Mouse (Mus musculus): ENCODE results near the gene Med12l. TPM values are rescaled to one million over a fixed set of nuclear protein-coding genes. Genes with fewer than 3 reads are reported as not detected.

Gene Med12l
- polyA plus RNA-seq, 1 experiment from 2014 or later = 3.5 TPM

DNA sequence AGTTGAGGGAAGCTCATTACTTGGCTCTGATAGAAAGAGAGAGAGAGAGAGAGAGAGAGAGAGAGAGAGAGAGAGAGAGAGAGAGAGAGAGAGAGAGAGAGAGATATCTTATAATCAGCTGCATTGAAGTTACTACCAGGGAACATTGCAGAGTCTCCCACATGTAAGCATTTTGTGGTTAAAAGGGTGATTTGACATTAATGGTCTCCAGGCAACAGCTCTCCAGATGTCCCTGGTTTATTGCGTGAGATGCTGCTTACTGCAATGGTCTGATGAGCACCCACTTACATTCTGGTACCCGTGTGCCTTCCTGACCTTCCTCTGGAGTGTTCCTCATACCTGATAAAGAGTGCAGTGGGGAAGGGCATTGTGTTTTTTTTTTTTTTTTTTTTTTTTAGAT, 149.3 kb downstream of the Med12l start:
- no peaks in the 10 kb centered on the region for H3K4me1 ChIP-seq
- 0 out of 2 replicates have a peak, but pooled peaks have one; percentile 43 for ATAC-seq
- H3K9me3 ChIP-seq (replicated peaks) = no peaks in the 10 kb centered on the region
- 89% methylated on average over 2 of the region's 2 CpGs for WGBS
- H3K27me3 ChIP-seq = no peaks in the 10 kb centered on the region
- no peak overlapping the region for H3K9ac ChIP-seq
- H3K4me3 ChIP-seq = no peak overlapping the region
- no peaks in the 10 kb centered on the region for H3K36me3 ChIP-seq (ENCODE audit: poor library complexity, severe bottlenecking)
- no peak overlapping the region for H3K27ac ChIP-seq
- H3K4me2 ChIP-seq = no peak overlapping the region

DNA sequence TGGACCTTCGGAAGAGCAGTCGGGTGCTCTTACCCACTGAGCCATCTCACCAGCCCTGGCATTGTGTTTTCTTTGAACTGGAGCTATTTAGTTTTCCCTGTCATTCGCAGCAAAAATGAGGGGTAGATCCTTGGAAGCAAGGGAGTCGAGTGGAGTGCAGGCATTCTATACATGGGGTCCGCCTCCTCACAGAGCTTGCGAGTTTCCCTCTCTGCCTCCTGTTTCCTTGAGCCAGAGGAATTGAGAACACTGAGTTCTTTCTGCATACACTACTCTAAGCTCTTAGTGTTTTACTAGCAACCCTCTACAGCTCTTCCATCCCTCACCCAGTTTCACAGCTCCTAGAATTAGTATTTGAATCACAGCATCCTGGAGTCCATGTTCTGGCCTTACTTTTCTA, 149.8 kb downstream of the Med12l start:
- WGBS = 90% methylated on average over 6 of the region's 6 CpGs
- Histone ChIP-seq H3K4me2 (no peak overlapping the region), H3K27ac (no peak overlapping the region), H3K9ac (no peak overlapping the region), H3K4me1 (no peaks in the 10 kb centered on the region), H3K27me3 (no peaks in the 10 kb centered on the region), H3K36me3 (ENCODE audit: poor library complexity, severe bottlenecking) (no peaks in the 10 kb centered on the region), H3K9me3 (replicated peaks) (no peaks in the 10 kb centered on the region), H3K4me3 (no peak overlapping the region)
- no peak for ATAC-seq

DNA sequence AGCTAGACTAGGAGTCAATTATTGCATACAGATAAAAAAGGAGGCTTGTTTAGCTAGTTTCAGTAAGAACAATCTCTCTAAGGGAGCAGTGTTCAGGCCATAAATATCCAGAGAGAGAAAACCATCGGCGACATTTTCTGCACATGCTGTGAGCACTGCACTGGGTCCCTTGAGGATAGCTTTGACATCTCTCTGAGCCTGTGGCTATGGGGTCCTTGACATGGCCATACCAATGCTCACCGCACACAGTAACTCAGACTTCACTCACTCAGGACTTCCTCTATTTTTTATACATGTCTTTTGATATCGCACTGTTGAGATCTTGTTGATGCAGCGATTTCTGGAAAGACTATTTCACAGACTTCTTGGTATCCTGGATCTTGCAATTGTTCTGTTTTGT, 151.4 kb downstream of the Med12l start:
- H3K4me2 ChIP-seq = no peak overlapping the region
- no peak overlapping the region for H3K9ac ChIP-seq
- H3K4me3 ChIP-seq = no peak overlapping the region
- no peaks in the 10 kb centered on the region for H3K9me3 ChIP-seq (replicated peaks)
- ATAC-seq = no peak
- 96% methylated on average over 5 of the region's 5 CpGs for WGBS
- H3K27ac ChIP-seq = no peak overlapping the region
- H3K36me3 ChIP-seq (ENCODE audit: poor library complexity, severe bottlenecking) = no peaks in the 10 kb centered on the region
- H3K27me3 ChIP-seq = no peaks in the 10 kb centered on the region
- no peaks in the 10 kb centered on the region for H3K4me1 ChIP-seq

DNA sequence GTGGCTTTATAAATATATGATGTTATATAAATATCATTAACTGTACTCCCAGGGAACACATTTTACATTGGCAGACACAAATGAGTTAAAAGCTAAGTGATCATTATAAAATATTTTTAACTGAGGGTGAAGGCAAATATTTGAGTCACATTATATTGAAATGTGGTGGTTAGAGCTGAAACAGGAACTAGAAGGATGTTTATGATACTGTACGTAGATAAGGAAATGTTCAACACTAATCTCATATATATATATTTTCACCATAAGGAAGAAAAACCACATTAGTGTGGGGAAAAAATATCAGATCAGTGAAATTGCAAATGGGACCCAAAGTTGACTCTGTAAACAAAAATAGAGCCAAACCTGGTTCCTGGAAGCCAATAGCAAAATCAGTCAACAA, 154.8 kb downstream of the Med12l start:
- H3K36me3 ChIP-seq (ENCODE audit: poor library complexity, severe bottlenecking) = no peaks in the 10 kb centered on the region
- ATAC-seq = no peak
- H3K9me3 ChIP-seq (replicated peaks) = no peaks in the 10 kb centered on the region

DNA sequence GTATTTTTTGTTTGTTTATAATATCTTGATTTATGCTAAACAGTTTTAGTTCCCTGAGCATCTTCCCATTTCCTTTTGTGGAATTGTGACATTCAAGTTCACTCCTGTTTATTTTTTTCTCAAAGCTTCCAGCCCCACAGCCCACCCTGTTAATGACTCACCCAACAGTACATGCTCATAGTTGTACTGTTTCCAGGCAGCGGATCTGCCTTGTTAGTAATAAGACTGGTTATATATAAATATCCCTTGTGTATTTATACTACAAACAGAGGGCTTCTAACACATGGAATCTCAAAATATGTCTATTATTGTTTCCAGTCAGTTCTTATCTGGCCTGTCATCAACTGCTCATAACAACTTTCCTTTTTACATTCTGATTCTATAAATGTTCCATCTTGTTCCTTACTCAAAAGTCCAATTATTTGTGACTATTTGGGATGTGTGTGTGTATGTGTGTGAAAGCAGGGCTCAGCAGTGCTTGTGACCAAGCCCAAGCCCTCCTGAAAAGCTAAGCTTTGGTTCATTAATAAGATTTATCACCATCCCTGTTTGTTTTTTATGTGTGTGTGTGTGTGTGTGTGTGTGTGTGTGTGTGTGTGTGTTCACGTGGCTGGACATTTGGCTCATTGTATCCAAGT, 161.9 kb downstream of the Med12l start:
- Histone ChIP-seq H3K4me3 (no peak overlapping the region), H3K4me1 (no peaks in the 10 kb centered on the region), H3K4me2 (no peak overlapping the region), H3K9ac (no peak overlapping the region), H3K9me3 (replicated peaks) (no peaks in the 10 kb centered on the region), H3K27ac (no peak overlapping the region), H3K36me3 (ENCODE audit: poor library complexity, severe bottlenecking) (no peaks in the 10 kb centered on the region), H3K27me3 (no peaks in the 10 kb centered on the region)
- 82% methylated on average over 2 of the region's 2 CpGs for WGBS
- ATAC-seq = no peak

More for the DNA sequence above, 154.8 kb downstream of the Med12l start:
- H3K4me3 ChIP-seq = no peak overlapping the region
- no peak overlapping the region for H3K9ac ChIP-seq
- H3K27ac ChIP-seq = no peak overlapping the region
- WGBS = 88% methylated on average over 1 of the region's 1 CpGs
- no peaks in the 10 kb centered on the region for H3K27me3 ChIP-seq
- H3K4me1 ChIP-seq = no peaks in the 10 kb centered on the region
- no peak overlapping the region for H3K4me2 ChIP-seq

DNA sequence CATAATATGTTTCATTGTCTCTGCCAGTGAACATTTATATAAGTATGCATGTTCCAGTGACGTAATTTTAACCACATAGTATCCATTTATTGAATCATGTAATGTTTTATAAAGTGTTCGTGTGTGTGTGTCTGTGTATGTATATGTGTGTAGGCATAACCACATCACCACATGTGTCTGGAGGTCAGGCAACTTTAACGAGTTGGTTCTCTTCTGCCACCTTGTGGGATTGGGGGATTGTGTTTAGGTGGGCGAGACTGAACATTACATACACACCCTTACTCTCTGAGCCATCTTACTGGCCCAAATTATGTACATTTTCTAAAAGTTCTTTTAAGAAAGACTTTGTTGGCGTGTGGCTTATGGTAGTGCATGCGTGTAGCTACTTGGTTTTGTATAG, 162.9 kb downstream of the Med12l start:
- ATAC-seq = no peak
- WGBS = 92% methylated on average over 6 of the region's 6 CpGs
- H3K4me1 ChIP-seq = no peaks in the 10 kb centered on the region
- H3K9me3 ChIP-seq (replicated peaks) = no peaks in the 10 kb centered on the region
- H3K27ac ChIP-seq = no peak overlapping the region
- H3K9ac ChIP-seq = no peak overlapping the region
- no peaks in the 10 kb centered on the region for H3K36me3 ChIP-seq (ENCODE audit: poor library complexity, severe bottlenecking)
- H3K27me3 ChIP-seq = no peaks in the 10 kb centered on the region
- no peak overlapping the region for H3K4me3 ChIP-seq
- no peak overlapping the region for H3K4me2 ChIP-seq

DNA sequence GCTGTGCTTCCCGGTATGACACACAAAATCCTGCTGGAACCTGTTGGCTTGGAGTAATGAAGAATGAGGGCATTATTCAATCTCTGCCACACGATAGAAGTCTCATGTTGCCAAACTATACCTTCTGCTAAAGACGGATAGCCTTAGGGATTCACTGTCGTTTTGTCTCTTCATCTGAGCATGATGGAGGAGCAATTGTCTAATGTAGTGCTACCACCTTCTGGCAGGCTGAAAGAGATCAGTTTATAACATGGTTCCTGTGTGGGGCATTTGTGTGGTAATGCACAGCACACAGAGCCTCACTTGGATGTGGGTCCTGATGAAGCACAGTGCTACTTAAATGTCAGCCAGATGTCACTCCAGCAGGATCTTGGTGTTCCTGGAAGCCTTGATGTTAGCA, 163.6 kb downstream of the Med12l start:
- 88% methylated on average over 4 of the region's 4 CpGs for WGBS

DNA sequence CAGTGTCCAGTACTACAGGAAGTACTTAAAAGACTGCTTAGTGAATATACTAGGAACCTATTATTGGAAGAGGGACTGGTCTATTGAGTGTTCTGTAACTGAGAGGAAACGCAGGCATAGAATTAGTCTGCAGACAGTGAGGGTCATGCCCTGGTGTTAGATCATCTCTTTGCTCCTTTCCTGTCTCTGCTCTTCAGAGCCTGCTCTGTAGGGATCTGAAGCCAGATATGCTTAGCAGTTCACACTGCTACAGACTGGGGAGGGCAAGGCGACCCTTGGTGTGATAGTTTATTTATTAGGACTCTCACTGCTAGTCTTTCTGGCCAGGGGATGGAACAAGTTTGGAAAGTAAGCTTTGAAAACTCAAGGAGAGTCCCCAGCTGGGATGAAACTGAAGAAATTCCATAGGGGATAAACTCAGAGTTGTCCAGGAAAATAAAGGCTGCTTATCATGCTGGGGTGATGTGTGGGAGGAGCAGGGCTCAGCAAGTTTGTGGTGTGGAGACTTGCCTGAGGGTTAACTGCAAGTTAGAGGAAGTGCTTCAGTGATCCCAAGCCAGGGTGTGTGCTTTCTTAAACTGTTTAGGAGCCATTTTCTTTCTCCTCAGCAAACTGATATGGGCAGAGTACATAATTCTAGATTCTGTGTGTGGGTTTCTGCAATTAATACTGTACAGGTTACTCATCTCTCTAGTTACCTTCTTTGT, 164.4 kb downstream of the Med12l start:
- Histone ChIP-seq H3K27ac (no peak overlapping the region), H3K27me3 (no peaks in the 10 kb centered on the region), H3K4me3 (no peak overlapping the region), H3K9me3 (replicated peaks) (no peaks in the 10 kb centered on the region), H3K4me1 (no peaks in the 10 kb centered on the region), H3K4me2 (no peak overlapping the region), H3K36me3 (ENCODE audit: poor library complexity, severe bottlenecking) (no peaks in the 10 kb centered on the region), H3K9ac (no peak overlapping the region)
- 69% methylated on average over 2 of the region's 2 CpGs for WGBS
- ATAC-seq = no peak

More for the DNA sequence above, 163.6 kb downstream of the Med12l start:
- Histone ChIP-seq H3K4me1 (no peaks in the 10 kb centered on the region), H3K9ac (no peak overlapping the region), H3K4me3 (no peak overlapping the region), H3K36me3 (ENCODE audit: poor library complexity, severe bottlenecking) (no peaks in the 10 kb centered on the region), H3K9me3 (replicated peaks) (no peaks in the 10 kb centered on the region), H3K27ac (no peak overlapping the region), H3K4me2 (no peak overlapping the region), H3K27me3 (no peaks in the 10 kb centered on the region)
- no peak for ATAC-seq

DNA sequence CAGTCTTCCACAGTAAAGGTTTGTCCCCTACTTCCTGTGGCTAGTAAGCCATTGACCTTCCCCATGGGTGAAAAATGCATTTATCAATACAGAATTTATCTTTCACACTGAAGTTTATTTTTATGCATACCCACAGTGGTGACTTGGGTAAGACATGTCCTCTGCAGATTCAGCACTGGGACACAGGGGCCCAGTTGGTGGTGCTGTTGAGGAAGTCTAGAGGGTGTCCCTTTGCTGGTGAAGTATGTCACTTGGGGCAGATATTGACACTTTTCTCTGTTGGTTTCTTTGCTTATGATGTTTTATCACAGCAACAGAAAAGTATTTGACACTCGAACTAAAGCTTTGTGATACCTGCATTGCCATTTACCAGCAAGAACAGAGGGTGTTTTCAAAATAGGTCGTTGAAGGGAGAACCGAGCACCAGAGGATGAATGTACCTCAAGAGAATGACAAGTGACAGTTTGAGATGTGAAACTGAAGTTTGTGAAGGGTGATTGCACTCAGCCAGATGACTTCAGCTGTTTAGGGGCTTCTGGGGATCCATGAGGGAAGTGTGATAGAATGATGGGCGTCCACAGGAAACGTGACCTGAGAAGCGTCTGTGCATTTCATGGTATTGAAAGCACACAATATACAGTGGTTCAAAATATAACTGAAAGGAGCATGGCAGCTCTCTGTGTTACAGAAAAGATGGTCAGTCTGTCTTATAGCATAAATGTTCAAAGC, 169.0 kb downstream of the Med12l start:
- 81% methylated on average over 6 of the region's 6 CpGs for WGBS
- Histone ChIP-seq H3K4me2 (no peak overlapping the region), H3K36me3 (ENCODE audit: poor library complexity, severe bottlenecking) (no peaks in the 10 kb centered on the region), H3K27me3 (no peaks in the 10 kb centered on the region), H3K4me1 (no peaks in the 10 kb centered on the region), H3K9me3 (replicated peaks) (no peaks in the 10 kb centered on the region), H3K4me3 (no peak overlapping the region), H3K27ac (no peak overlapping the region), H3K9ac (no peak overlapping the region)
- ATAC-seq = no peak

DNA sequence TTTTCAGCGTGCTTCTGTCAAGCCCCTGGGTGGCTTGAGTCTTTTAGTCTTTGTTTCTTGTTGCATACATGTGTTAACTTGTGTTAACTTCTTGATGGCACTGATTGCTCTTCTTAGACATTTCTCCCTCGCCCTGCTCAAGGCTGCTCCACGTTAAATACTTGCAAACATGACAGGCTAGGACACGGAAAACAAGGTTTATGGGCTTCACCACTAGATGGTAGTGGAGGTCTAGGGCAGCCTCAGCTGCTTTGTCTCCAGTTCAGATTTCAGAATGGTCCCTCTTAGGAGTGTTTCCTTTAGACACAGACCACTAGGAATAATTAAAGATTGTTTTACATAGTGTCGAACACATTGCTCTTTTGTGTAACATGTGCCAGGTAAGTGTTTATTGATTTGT, 169.6 kb downstream of the Med12l start:
- no peak overlapping the region for H3K27ac ChIP-seq
- no peaks in the 10 kb centered on the region for H3K36me3 ChIP-seq (ENCODE audit: poor library complexity, severe bottlenecking)
- H3K4me3 ChIP-seq = no peak overlapping the region
- WGBS = 39% methylated on average over 5 of the region's 5 CpGs
- H3K27me3 ChIP-seq = no peaks in the 10 kb centered on the region
- no peak overlapping the region for H3K9ac ChIP-seq
- H3K4me2 ChIP-seq = no peak overlapping the region
- H3K4me1 ChIP-seq = no peaks in the 10 kb centered on the region
- H3K9me3 ChIP-seq (replicated peaks) = no peaks in the 10 kb centered on the region
- peak; percentile 84 for ATAC-seq

DNA sequence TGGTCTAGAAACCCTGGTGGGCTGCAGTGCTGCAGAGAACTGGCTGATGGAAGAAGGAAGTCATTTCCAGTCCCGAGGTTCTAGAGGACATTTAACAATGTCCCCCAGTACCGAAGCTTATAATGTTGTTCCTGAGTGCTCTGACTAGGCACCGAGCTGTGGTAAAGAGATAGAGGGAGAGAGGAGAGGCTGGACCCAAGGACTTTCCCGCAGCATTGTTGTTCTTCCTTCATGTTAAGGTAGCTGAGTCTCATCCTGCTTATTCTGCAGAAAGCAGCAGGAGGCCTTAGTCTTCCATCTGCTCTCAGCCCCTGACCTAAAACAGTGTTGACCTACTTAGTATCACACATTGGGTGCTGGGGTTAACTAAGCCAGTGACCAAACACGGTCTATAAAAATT, 171.2 kb downstream of the Med12l start:
- H3K4me1 ChIP-seq = peaks cover 2% of the 10 kb centered on the region; the same call in 1 of the 2 replicates
- no peak overlapping the region for H3K27ac ChIP-seq
- H3K4me2 ChIP-seq = no peak overlapping the region
- no peaks in the 10 kb centered on the region for H3K27me3 ChIP-seq
- no peak overlapping the region for H3K4me3 ChIP-seq
- no peak overlapping the region for H3K9ac ChIP-seq
- no peaks in the 10 kb centered on the region for H3K9me3 ChIP-seq (replicated peaks)
- no peak for ATAC-seq
- no peaks in the 10 kb centered on the region for H3K36me3 ChIP-seq (ENCODE audit: poor library complexity, severe bottlenecking)
- WGBS = 76% methylated on average over 5 of the region's 5 CpGs

DNA sequence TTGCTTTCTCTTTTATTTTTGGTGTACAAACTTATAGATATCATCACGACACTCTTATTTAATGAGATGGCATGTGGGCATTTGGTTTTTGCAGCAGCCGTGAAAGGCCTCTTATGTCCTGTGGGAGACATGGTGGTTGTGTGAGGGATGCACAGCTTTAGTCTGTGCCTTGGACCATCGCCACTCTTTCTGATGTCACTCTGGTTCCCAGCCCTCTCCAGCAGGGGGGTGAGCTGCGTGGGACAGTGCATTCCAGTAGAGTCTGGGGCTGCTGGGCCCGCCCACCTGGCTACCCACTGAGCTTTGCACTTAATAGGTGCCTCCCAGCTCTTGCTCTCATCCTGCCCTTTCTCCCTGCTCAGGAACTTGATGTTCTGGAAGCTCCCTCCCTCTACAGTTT, 175.5 kb downstream of the Med12l start:
- WGBS = 55% methylated on average over 5 of the region's 5 CpGs
- Histone ChIP-seq H3K36me3 (ENCODE audit: poor library complexity, severe bottlenecking) (no peaks in the 10 kb centered on the region), H3K27me3 (no peaks in the 10 kb centered on the region), H3K4me1 (peaks cover 7% of the 10 kb centered on the region), H3K9ac (no peak overlapping the region), H3K4me2 (no peak overlapping the region), H3K27ac (no peak overlapping the region), H3K4me3 (no peak overlapping the region), H3K9me3 (replicated peaks) (no peaks in the 10 kb centered on the region)
- ATAC-seq = 0 out of 2 replicates have a peak, but pooled peaks have one; percentile 8
